Mouse (Mus musculus) hematopoietic stem cell, adult 5-6 weeks (primary cell): ENCODE measurements around the gene Tmem59. TPM values are rescaled to one million over a fixed set of nuclear protein-coding genes. Genes with fewer than 3 reads are reported as not detected.

Source experiments
- total RNA-seq: library from RNA; stranded (forward); fragments of 172-1452, 232-1000 nt; gene quantifications from 2 replicates; pipeline ENCODE4 v1.2.3, GENCODE M21; 2017

Gene Tmem59
- total RNA-seq, 1 experiment from 2014 or later = 165 TPM

Other genes with a start within 250 kb of the Tmem59 start
- gene Mrpl37, start 111.5 kb upstream of the Tmem59 start, total RNA-seq = 36.6 and 39.7 TPM in 2 replicates
- gene Cyb5rl, start 111.4 kb upstream of the Tmem59 start, total RNA-seq = 5.4 and 6.2 TPM in 2 replicates
- gene Cdcp2, start 81.5 kb upstream of the Tmem59 start, total RNA-seq = not detected in 2 replicates
- 15.3 and 271 TPM in 2 replicates for gene Tceanc2, start 717 bp downstream of the Tmem59 start, total RNA-seq
- gene Ldlrad1, start 30.8 kb downstream of the Tmem59 start, total RNA-seq = 1.1 TPM in 1 of 2 replicates, not detected in the other
- 9.1 and 11.2 TPM in 2 replicates for gene Lrrc42, start 75.1 kb downstream of the Tmem59 start, total RNA-seq
- 27.2 and 33.6 TPM in 2 replicates for gene Hspb11, start 75.2 kb downstream of the Tmem59 start, total RNA-seq
- gene Dio1, start 128.8 kb downstream of the Tmem59 start, total RNA-seq = not detected in 2 replicates
- gene Yipf1, start 136.0 kb downstream of the Tmem59 start, total RNA-seq = 33.2 and 39.1 TPM in 2 replicates
- gene Ndc1, start 189.4 kb downstream of the Tmem59 start, total RNA-seq = 33.0 and 45.3 TPM in 2 replicates